Comparison of ENCODE assay signal across 8 mouse cellular contexts in genomic region chr17:10320456-10320790, GRCm38 (mm10). TPM values are rescaled to one million over a fixed set of nuclear protein-coding genes. Genes with fewer than 3 reads are reported as not detected.
DNase-seq lines count a peak whose midpoint lies in the region; ATAC-seq and TF ChIP-seq lines count a peak whose summit lies in the region.

No protein-coding gene starts in this region.

- DNase-seq in kidney, adult 2 months = no peak
- DNase-seq in kidney, postnatal 10 days = no peak
- no peak for DNase-seq in right cerebral cortex, adult 2 months (ENCODE audit: low spot score in 2 of 2)
- no peak for DNase-seq in gastrocnemius, postnatal 25 days

- H3K4me2 ChIP-seq in hindbrain, embryonic 13.5 days = peak overlapping the region; percentile 61
- peak overlapping the region; percentile 58 for H3K4me2 ChIP-seq in midbrain, embryonic 13.5 days (replicated peaks)

- TF ChIP-seq CTCF in kidney, adult 2 months (conservative IDR thresholded peaks at IDR 0.05; ENCODE audit: insufficient read depth, insufficient read length, low read depth, low read length) = no peak
- TF ChIP-seq CTCF in bone marrow, adult 2 months (IDR thresholded peaks at IDR 0.05; ENCODE audit: control insufficient read depth, insufficient read depth, low read length) = no peak

- no peak for ATAC-seq in hindbrain, embryonic 13.5 days (ENCODE audit: low FRiP score)
- ATAC-seq in midbrain, embryonic 13.5 days = no peak
- ATAC-seq in granulocyte monocyte progenitor cell, adult 5-6 weeks (replicated peaks; ENCODE audit: poor library complexity, severe bottlenecking) = no peak

- 14% methylated on average over 10 of the region's 10 CpGs for WGBS in kidney, adult 2 months
- WGBS in bone marrow, adult 2 months = 16% methylated on average over 10 of the region's 10 CpGs
- 11% methylated on average over 10 of the region's 10 CpGs for WGBS in hindbrain, embryonic 13.5 days
- WGBS in midbrain, embryonic 13.5 days = 13% methylated on average over 10 of the region's 10 CpGs

- TF ChIP-seq POLR2A in kidney, adult 2 months (IDR thresholded peaks at IDR 0.05; ENCODE audit: low read depth, low read length) = no peak
- TF ChIP-seq POLR2A in bone marrow, adult 2 months (IDR thresholded peaks at IDR 0.05; ENCODE audit: borderline replicate concordance, control insufficient read depth, low read depth, low read length) = no peak

- peaks cover 4% of the 10 kb centered on the region for H3K4me1 ChIP-seq in kidney, adult 2 months (ENCODE audit: control insufficient read depth, insufficient read depth, low read length)
- no peaks in the 10 kb centered on the region for H3K4me1 ChIP-seq in bone marrow, adult 2 months (ENCODE audit: control insufficient read depth, insufficient read depth, low read length)
- H3K4me1 ChIP-seq in hindbrain, embryonic 13.5 days (replicated peaks) = peaks cover 21% of the 10 kb centered on the region
- peaks cover 28% of the 10 kb centered on the region for H3K4me1 ChIP-seq in midbrain, embryonic 13.5 days (replicated peaks)

- H3K9me3 ChIP-seq in hindbrain, embryonic 13.5 days = no peaks in the 10 kb centered on the region
- H3K9me3 ChIP-seq in midbrain, embryonic 13.5 days = 0 out of 2 replicates have a peak, but pooled peaks cover 6% of the 10 kb centered on the region

- no peaks in the 10 kb centered on the region for H3K27me3 ChIP-seq in kidney, adult 2 months (replicated peaks; ENCODE audit: control insufficient read depth, insufficient read depth, low read length)
- no peaks in the 10 kb centered on the region for H3K27me3 ChIP-seq in hindbrain, embryonic 13.5 days
- H3K27me3 ChIP-seq in midbrain, embryonic 13.5 days = no peaks in the 10 kb centered on the region

- H3K27ac ChIP-seq in kidney, adult 2 months (ENCODE audit: insufficient read depth, low read depth, low read length) = peak overlapping the region; percentile 95; the same call in 1 of the 2 replicates
- no peak overlapping the region; the same call in 1 of the 2 replicates for H3K27ac ChIP-seq in bone marrow, adult 2 months (ENCODE audit: control insufficient read depth, insufficient read depth, low read depth, low read length, poor library complexity)
- H3K27ac ChIP-seq in hindbrain, embryonic 13.5 days = peak overlapping the region; percentile 99
- peak overlapping the region; percentile 99 for H3K27ac ChIP-seq in midbrain, embryonic 13.5 days

- no peaks in the 10 kb centered on the region for H3K36me3 ChIP-seq in kidney, adult 2 months (ENCODE audit: control insufficient read depth, insufficient read depth, low read length)
- peaks cover 6% of the 10 kb centered on the region; the same call in 1 of the 2 replicates for H3K36me3 ChIP-seq in hindbrain, embryonic 13.5 days
- H3K36me3 ChIP-seq in midbrain, embryonic 13.5 days = no peaks in the 10 kb centered on the region; the same call in 1 of the 2 replicates

- H3K9ac ChIP-seq in hindbrain, embryonic 13.5 days = peak overlapping the region; percentile 97
- peak overlapping the region; percentile 95 for H3K9ac ChIP-seq in midbrain, embryonic 13.5 days (replicated peaks)

- H3K4me3 ChIP-seq in kidney, adult 2 months (ENCODE audit: insufficient read depth, low read depth, low read length) = peak overlapping the region; percentile 92
- H3K4me3 ChIP-seq in bone marrow, adult 2 months (replicated peaks; ENCODE audit: control insufficient read depth, low read depth, low read length) = peak overlapping the region; percentile 84
- H3K4me3 ChIP-seq in hindbrain, embryonic 13.5 days = peak overlapping the region; percentile 90
- peak overlapping the region; percentile 90 for H3K4me3 ChIP-seq in midbrain, embryonic 13.5 days (replicated peaks)

RNA-seq across cellular contexts. Expression of gene Qk, which starts 0.8 kb away (rescaled TPM):
- 115 and 121 TPM in 2 replicates for polyA plus RNA-seq in kidney, adult 2 months (2012; rRNA removed)
- 18.0 and 25.4 TPM in 2 replicates for polyA plus RNA-seq in bone marrow, adult 2 months (2011; ENCODE audit: insufficient read depth, insufficient read length, low replicate concordance, missing spikeins)
- polyA plus RNA-seq in hindbrain, embryonic 13.5 days (2015; fragmentation: Nextera tagmentation; extraction: Ambion mirVana) = 47.6 and 52.5 TPM in 2 replicates
- polyA plus RNA-seq in midbrain, embryonic 13.5 days (2015; fragmentation: Nextera tagmentation; extraction: Ambion mirVana) = 42.5 and 47.9 TPM in 2 replicates
- total RNA-seq in granulocyte monocyte progenitor cell, adult 5-6 weeks (2014; fragmentation: Nextera tagmentation) = 80.7 and 106 TPM in 2 replicates
- total RNA-seq in granulocyte monocyte progenitor cell, adult 5-6 weeks (2017) = 66.6 and 76.5 TPM in 2 replicates
- total RNA-seq in gastrocnemius, postnatal 25 days (2021) = 100 to 1,000 TPM; 235 to 264 TPM
